Mouse (Mus musculus) G1E (cell line): Measurements from ENCODE around the gene Fam133b.

Source experiments
- CTCF ChIP-seq: IDR thresholded peaks from 2 replicates; pipeline ENCODE4 v1.5.1; 2012; ENCODE audit warnings: low read depth, low read length, inconsistent platforms, mixed read lengths
- GATA1 ChIP-seq: IDR thresholded peaks from 2 replicates; pipeline ENCODE4 v1.6.1; 2012; ENCODE audit warnings: borderline replicate concordance, low read length, inconsistent platforms, mixed read lengths
- GATA2 ChIP-seq: IDR thresholded peaks from 2 replicates; pipeline ENCODE4 v1.6.1; 2012; ENCODE audit warnings: low read depth, low read length, inconsistent platforms, borderline replicate concordance
- POLR2AphosphoS5 ChIP-seq: IDR thresholded peaks from 2 replicates; pipeline ENCODE4 v1.6.1; 2012; ENCODE audit warnings: low read depth, low read length, inconsistent platforms; ENCODE audit not compliant: insufficient replicate concordance
- TAL1 ChIP-seq: conservative IDR thresholded peaks from 2 replicates; pipeline ENCODE4 v1.6.1; 2012; ENCODE audit warnings: low read depth, low read length, inconsistent platforms, mixed read lengths

DNA sequence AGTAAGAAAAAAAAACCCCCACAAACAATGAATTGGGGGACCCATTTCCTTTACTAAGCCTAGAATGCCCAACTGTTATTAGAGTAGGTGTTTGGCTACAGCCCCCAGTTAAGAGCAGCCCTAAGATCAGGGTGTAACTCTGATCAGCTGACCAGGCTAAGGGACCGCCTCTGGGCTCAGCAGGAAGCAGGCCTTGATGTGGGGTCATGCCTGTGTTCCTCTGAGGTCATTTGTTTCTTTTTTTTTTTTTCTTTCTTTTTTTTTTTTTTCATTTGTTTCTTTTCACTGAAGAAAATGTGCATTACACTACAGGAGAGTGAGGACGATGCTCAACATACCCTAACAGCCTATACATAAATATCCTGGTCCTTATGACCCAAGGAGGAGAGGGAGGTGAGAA lies 34.3 kb downstream of the Fam133b start:
- TF ChIP-seq CTCF (no peak), GATA1 (no peak), TAL1 (no peak), POLR2AphosphoS5 (no peak), GATA2 (no peak)
